Mouse (Mus musculus) lung, embryonic 15.5 days (tissue): ENCODE results near the gene Aff2. TPM values are rescaled to one million over a fixed set of nuclear protein-coding genes. Genes with fewer than 3 reads are reported as not detected.

ENCODE experiments used
- ATAC-seq: fragments of 200-750 bp; cut with Nextera tagmentation; 2 replicates; pipeline ENCODE4 v1.8.0; 2017; ENCODE audit warnings: moderate number of reproducible peaks, borderline replicate concordance; ENCODE audit not compliant: low FRiP score, low TSS enrichment; ENCODE audit errors: extremely low read depth
- H3K27ac ChIP-seq: fragments of 300-500 bp; sonication (generic); 2 replicates; pipeline ENCODE4 v1.5.1; 2015; ENCODE audit warnings: moderate library complexity, mild to moderate bottlenecking, inconsistent platforms
- H3K27me3 ChIP-seq: fragments of 300-500 bp; sonication (generic); 2 replicates; pipeline ENCODE4 v1.6.1; 2015; ENCODE audit warnings: inconsistent platforms
- H3K36me3 ChIP-seq: fragments of 300-500 bp; sonication (generic); 2 replicates; pipeline ENCODE4 v1.6.1; 2015; ENCODE audit warnings: inconsistent platforms
- H3K4me1 ChIP-seq: fragments of 300-500 bp; sonication (generic); 2 replicates; pipeline ENCODE4 v1.6.1; 2015; ENCODE audit warnings: inconsistent platforms
- H3K4me2 ChIP-seq: fragments of 300-500 bp; sonication (generic); 2 replicates; pipeline ENCODE4 v1.6.1; 2015; ENCODE audit warnings: inconsistent platforms, mild to moderate bottlenecking, moderate library complexity
- H3K4me3 ChIP-seq: fragments of 300-500 bp; sonication (generic); 2 replicates; pipeline ENCODE4 v1.5.1; 2015; ENCODE audit warnings: mild to moderate bottlenecking, inconsistent platforms
- H3K9ac ChIP-seq: fragments of 300-500 bp; sonication (generic); 2 replicates; pipeline ENCODE4 v1.6.1; 2015; ENCODE audit warnings: inconsistent platforms
- H3K9me3 ChIP-seq: fragments of 300-500 bp; sonication (generic); 2 replicates; pipeline ENCODE4 v1.6.1; 2016; ENCODE audit warnings: inconsistent platforms
- WGBS: fragments of 180-500 bp; shearing (Covaris S2); methylation state at CpG from one replicate; pipeline ENCODE4 v1.1.7; 2015; 5-methylcytosine and 5-hydroxymethylcytosine counted together
- polyA plus RNA-seq: library from polyadenylated mRNA; unstranded; fragments of >200 nt; fragmentation: Nextera tagmentation; extraction: Ambion mirVana; gene quantifications from 2 replicates; pipeline ENCODE4 v1.2.1, GENCODE M21; 2015

Gene Aff2
- 3.2 and 3.3 TPM in 2 replicates for polyA plus RNA-seq

DNA sequence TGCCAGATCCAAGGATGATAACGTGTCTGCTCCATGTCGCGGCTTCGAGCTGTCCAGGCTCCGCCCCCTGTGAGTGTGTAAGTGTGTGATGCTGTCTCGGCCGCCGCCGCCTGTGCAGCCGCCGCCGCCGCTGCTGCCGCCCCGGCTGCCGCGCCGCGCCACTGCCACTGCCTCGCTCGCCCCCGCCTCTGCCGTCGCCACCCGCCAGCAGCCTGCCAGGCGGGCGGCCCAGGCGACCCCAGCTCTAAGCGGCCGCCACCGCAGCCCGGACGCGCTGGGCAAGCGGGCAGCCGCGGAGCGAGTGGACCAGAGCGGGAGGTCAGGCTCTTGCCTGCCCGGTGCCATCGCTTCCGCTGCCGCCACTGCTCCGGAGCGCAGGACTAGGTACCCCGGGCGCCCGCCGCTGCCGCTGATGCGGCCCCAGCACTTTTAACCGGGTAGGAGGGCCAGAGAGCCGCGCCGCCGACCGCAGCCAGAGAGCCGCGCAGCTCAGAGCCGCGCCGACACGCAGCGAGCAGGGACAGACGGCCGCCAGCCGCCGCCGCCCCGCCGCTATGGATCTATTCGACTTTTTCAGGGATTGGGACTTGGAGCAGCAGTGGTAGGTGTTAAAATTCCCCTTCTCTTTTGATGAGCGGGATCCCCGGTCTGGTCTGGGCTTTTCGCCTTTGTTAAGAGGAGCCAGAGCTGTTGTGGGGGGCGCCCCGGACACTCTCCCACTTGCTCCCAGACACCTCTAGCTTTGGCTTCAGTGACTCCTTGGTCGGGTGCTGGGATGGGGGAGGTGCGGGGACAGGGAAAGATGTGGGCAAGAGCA is at the start of gene Aff2:
Gene Aff2, plus strand, starts transcription at position 57 of the 817 bp plus-strand sequence.
- peak within 1 kb of the TSS; percentile 38 for H3K9ac ChIP-seq

DNA sequence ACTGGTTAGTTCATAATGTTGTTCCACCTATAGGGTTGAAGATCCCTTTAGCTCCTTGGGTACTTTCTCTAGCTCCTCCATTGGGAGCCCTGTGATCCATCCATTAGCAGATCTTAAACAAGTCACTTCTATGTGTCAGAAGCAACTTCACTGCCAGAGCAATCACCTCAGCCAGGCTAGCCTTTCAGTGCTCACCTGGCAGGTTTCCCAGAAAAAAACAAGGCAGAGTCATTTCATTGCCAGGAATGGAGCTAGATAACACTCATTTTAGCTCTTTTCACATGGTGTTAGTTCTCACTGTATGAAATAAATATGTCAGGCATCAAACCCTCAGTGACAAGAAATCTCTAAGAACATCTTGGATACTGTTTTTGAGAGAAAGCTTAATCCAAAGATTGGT is 22.8 kb upstream of the Aff2 start:
- H3K9ac ChIP-seq, result no peak overlapping the region
- no peak overlapping the region for H3K4me3 ChIP-seq
- H3K27ac ChIP-seq, result no peak overlapping the region
- H3K27me3 ChIP-seq, result no peaks in the 10 kb centered on the region
- no peak overlapping the region for H3K4me2 ChIP-seq
- no peak for ATAC-seq
- no peaks in the 10 kb centered on the region for H3K36me3 ChIP-seq
- H3K9me3 ChIP-seq, result no peaks in the 10 kb centered on the region
- H3K4me1 ChIP-seq, result no peaks in the 10 kb centered on the region

More for the DNA sequence above, at the start of gene Aff2:
- Histone ChIP-seq H3K36me3 (no peaks in the 10 kb centered on the region), H3K4me1 (no peaks in the 10 kb centered on the region), H3K27ac (no peak within 1 kb of the TSS), H3K4me3 (peak within 1 kb of the TSS; percentile 53), H3K4me2 (peak within 1 kb of the TSS; percentile 64), H3K9me3 (no peaks in the 10 kb centered on the region), H3K27me3 (peaks cover 30% of the 10 kb centered on the region; the same call in 1 of the 2 replicates)
- ATAC-seq, result peak; percentile 90
- 11% methylated on average over 37 of the region's 79 CpGs for WGBS

DNA sequence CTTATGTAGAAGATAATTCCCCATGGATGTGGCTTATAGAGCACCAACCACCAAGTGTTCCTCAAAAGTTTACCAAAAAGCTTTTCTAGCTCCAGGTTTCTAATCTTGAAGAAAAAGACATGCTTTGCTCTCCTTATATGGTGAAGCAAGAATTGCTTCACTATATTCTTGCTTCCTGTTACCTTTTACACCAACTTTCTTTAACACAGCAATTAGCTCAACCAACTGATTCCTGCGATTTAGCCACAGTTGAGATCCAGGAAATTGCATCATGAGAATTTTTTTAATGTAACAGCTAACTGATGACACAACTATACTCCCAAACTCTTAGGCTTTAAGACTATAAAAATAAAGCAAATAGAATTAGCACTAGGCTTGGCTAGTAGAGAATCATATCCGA is 4.5 kb upstream of the Aff2 start:
- Histone ChIP-seq H3K9ac (no peak overlapping the region), H3K27me3 (peaks cover 18% of the 10 kb centered on the region; the same call in 1 of the 2 replicates), H3K4me3 (no peak overlapping the region), H3K4me2 (no peak overlapping the region), H3K4me1 (no peaks in the 10 kb centered on the region), H3K36me3 (no peaks in the 10 kb centered on the region), H3K27ac (no peak overlapping the region), H3K9me3 (no peaks in the 10 kb centered on the region)
- no peak for ATAC-seq
- 79% methylated on average over 2 of the region's 2 CpGs for WGBS

DNA sequence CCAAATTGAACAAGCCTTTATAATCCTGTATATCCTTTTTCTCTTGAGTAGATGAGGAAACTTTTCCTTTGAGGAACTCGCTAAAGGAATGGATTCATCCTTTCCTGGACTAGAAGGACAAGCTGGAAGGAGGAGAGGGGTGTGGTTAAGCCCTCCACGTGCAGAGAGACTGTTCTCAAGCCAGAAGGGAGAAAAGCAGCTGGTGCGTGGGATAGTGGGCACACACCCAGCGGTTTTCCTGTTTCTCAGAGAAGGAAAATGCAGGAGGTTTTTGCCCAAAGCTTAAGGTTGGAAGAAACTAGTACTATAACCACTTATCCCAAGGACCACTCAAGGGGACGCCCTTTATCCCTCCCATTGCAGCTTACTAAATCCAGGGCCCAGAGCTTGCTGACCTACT is 734 bp upstream of the Aff2 start:
- Histone ChIP-seq H3K9me3 (no peaks in the 10 kb centered on the region), H3K4me1 (no peaks in the 10 kb centered on the region), H3K27me3 (peaks cover 30% of the 10 kb centered on the region; the same call in 1 of the 2 replicates), H3K4me3 (no peak overlapping the region), H3K27ac (no peak overlapping the region), H3K4me2 (peak overlapping the region; percentile 64), H3K36me3 (no peaks in the 10 kb centered on the region), H3K9ac (no peak overlapping the region)
- no peak for ATAC-seq
- 33% methylated on average over 5 of the region's 5 CpGs for WGBS

DNA sequence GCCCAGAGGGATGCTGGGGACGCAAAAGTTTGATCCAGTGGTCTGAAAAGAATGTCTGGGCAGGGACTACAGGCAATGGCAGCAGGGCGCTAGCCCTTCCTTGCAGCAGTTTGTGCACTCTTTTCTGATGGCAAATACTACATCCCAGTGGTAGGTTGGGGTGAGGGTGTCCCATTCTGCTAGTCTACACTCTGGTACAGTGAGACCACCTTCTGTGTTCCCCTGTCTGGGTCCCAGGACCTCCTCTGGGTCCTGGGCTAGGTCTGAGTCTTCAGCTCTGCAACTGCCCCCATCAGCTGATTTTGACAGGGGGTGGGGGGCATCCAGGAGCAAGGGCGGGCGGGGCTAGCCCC is 233 bp upstream of the Aff2 start:
- Histone ChIP-seq H3K9me3 (no peaks in the 10 kb centered on the region), H3K36me3 (no peaks in the 10 kb centered on the region), H3K27me3 (peaks cover 30% of the 10 kb centered on the region; the same call in 1 of the 2 replicates), H3K4me3 (peak overlapping the region; percentile 53), H3K4me1 (no peaks in the 10 kb centered on the region), H3K27ac (no peak overlapping the region), H3K9ac (no peak overlapping the region), H3K4me2 (peak overlapping the region; percentile 64)
- ATAC-seq, result no peak; the same call in 1 of the 2 replicates
- WGBS, result 15% methylated on average over 4 of the region's 4 CpGs

DNA sequence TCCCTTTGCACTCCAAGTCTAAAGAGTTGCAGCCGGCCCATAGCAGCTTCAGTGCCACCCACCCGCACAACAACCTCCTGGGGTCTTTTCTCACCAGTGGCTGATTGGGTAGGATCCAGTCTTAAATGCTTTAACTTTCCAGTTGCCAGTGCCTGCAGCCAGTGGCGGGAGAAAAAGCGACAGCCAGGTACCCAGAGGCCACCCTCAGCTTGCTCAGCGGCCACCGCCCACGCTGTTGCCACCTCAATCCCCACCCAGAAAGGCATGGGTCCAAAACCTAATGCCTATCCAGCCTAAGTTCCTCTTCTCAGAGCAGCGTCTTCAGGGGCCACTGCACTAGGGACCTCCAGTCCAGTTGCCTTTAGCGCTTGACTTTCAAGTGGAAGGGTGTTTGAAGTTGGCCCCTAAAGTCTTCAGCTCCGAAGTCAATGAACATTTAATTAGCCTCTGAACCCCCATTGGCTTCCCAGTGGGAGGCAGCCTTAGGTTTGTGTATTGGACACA is 1.0 kb downstream of the Aff2 start:
- WGBS, result 16% methylated on average over 10 of the region's 10 CpGs
- Histone ChIP-seq H3K9me3 (no peaks in the 10 kb centered on the region), H3K36me3 (no peaks in the 10 kb centered on the region), H3K9ac (peak overlapping the region; percentile 38; the same call in 1 of the 2 replicates), H3K27ac (no peak overlapping the region), H3K4me1 (no peaks in the 10 kb centered on the region), H3K4me2 (peak overlapping the region; percentile 64), H3K27me3 (peaks cover 30% of the 10 kb centered on the region; the same call in 1 of the 2 replicates), H3K4me3 (peak overlapping the region; percentile 53)
- ATAC-seq, result no peak

DNA sequence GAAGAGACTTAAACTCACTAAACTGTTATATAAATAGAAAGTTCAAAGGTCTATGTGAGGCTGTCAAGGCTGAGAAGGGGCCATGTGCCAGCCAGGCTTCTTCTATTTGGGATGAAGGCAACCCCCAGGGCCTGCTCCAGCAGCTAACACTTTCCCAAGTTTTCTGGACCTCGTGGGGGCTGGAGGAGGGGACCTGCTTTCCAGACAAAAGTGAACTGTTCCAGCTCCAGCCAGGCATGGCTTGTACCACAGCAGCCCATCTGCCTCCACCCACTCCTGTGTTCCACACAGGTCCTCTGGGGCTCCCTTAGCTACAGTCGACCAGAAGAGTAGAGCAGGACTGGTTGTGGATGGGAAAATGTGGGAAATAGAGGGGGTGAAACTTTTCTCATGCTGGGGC is 4.1 kb downstream of the Aff2 start:
- Histone ChIP-seq H3K9me3 (no peaks in the 10 kb centered on the region), H3K27ac (no peak overlapping the region), H3K4me1 (no peaks in the 10 kb centered on the region), H3K4me2 (no peak overlapping the region), H3K9ac (no peak overlapping the region), H3K27me3 (peaks cover 26% of the 10 kb centered on the region; the same call in 1 of the 2 replicates), H3K4me3 (no peak overlapping the region), H3K36me3 (no peaks in the 10 kb centered on the region)
- WGBS, result 3% methylated on average over 2 of the region's 2 CpGs
- ATAC-seq, result peak; percentile 44; the same call in 1 of the 2 replicates

DNA sequence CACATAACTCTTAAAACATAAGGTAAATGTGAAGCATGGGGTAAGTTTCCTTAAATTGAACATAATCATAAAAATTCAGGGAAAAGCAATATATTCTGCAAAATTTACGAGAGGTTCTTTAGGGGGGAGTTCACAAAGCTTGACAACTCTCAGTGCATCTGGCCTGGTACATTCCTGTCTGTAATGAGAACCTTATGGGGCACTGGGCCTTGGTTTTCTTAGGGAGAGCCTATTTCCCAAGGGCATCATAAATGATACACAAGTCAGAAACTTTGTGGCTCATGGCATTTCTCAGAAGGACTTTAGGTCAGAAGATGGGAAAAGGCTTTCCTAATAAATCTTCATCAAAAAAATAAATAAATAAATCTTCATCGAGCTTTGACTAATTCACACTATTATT is 13.2 kb downstream of the Aff2 start:
- no peaks in the 10 kb centered on the region for H3K4me1 ChIP-seq
- WGBS, result 53% methylated on average over 2 of the region's 2 CpGs
- H3K27me3 ChIP-seq, result no peaks in the 10 kb centered on the region
- H3K9ac ChIP-seq, result no peak overlapping the region
- H3K27ac ChIP-seq, result no peak overlapping the region
- no peak overlapping the region for H3K4me3 ChIP-seq
- no peak overlapping the region for H3K4me2 ChIP-seq
- ATAC-seq, result no peak
- H3K9me3 ChIP-seq, result no peaks in the 10 kb centered on the region
- no peaks in the 10 kb centered on the region for H3K36me3 ChIP-seq

DNA sequence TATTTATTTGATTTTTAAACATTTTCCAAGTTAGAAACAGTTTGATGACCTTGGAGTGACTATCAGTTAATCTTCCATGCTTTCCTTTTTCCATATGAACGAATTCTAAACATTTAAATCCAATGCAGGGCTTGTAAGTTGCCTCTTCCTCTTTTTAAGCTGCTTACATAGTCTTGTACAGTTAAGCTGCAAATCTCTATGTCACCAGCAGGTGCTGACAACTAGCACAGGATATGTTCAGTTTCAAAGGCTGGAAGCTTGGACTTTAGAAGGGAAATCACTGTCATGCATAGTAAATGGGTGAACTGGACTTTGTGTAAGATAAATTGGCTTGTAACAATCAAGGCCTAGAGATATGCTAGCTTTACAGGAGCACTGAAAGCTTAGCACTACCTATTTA is 29.6 kb downstream of the Aff2 start:
- no peaks in the 10 kb centered on the region for H3K9me3 ChIP-seq
- H3K4me2 ChIP-seq, result no peak overlapping the region
- no peaks in the 10 kb centered on the region for H3K36me3 ChIP-seq
- H3K27me3 ChIP-seq, result no peaks in the 10 kb centered on the region
- H3K9ac ChIP-seq, result no peak overlapping the region
- no peak overlapping the region for H3K4me3 ChIP-seq
- 30% methylated on average over 1 of the region's 1 CpGs for WGBS
- no peaks in the 10 kb centered on the region for H3K4me1 ChIP-seq
- no peak overlapping the region for H3K27ac ChIP-seq
- ATAC-seq, result no peak

DNA sequence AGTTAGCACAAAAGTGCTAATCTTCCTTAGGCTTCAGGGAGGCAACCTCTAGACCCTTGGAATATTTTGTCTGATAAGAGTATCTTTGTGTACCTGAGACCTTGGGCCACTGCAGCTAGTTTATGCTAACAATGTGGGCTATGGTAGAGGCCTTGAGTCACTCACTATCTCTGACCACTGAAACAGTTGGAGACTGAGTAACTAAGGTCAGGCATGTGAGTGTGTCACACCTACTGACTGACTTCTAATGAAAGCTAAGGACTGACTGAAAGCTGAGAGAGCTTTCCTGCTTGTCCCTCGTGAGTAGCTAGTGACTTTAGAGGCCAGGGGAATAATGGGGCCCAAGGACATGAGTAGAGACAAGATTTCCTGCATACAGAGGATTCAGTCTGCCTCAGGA is 54.9 kb downstream of the Aff2 start:
- Histone ChIP-seq H3K4me1 (no peaks in the 10 kb centered on the region), H3K36me3 (no peaks in the 10 kb centered on the region), H3K9ac (no peak overlapping the region), H3K9me3 (no peaks in the 10 kb centered on the region), H3K27ac (no peak overlapping the region), H3K4me3 (no peak overlapping the region), H3K27me3 (no peaks in the 10 kb centered on the region), H3K4me2 (no peak overlapping the region)
- no peak for ATAC-seq
- WGBS, result 43% methylated on average over 1 of the region's 1 CpGs

DNA sequence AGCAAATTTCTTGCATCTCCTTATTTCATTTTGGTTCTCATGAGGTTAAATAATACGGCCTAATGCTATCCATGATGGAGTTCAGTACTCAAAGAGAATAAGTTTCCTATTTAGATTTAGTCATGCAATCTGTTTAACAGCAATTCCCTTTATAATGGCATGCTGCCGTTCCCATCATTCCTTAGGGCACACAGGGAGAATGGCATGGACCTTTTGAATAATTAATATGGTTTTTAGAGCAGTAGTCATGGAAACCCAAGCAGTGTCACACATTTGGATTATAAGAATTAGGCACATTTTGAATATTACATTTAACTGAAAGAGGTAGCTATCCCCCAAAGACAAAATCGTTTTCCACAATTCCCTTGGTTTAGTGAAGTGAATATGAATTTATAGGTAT is 78.3 kb downstream of the Aff2 start:
- Histone ChIP-seq H3K27ac (no peak overlapping the region), H3K27me3 (no peaks in the 10 kb centered on the region), H3K4me3 (no peak overlapping the region), H3K9me3 (no peaks in the 10 kb centered on the region), H3K36me3 (no peaks in the 10 kb centered on the region), H3K4me1 (no peaks in the 10 kb centered on the region), H3K9ac (no peak overlapping the region), H3K4me2 (no peak overlapping the region)
- no peak for ATAC-seq
- WGBS, result 75% methylated on average over 3 of the region's 3 CpGs

DNA sequence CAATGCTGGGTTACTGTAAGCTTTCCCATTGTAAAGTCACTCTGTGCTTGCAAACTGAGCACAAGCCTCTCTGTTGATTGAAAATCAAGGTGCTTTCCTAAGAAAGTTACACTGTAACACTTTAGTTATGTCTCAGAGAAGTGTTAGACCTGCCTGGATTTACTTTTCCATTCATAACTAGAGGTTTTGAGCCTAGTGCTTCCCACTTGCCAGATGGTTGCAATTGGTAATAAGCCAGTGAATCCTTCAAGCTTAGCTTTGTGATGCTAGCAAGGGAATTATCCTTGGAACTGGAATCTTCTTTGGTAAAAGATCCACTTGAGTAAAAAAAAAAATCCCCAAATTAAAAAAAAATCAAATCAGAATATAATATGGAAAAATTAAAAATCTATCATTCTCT is 81.8 kb downstream of the Aff2 start:
- no peak for ATAC-seq
- Histone ChIP-seq H3K4me2 (no peak overlapping the region), H3K9me3 (no peaks in the 10 kb centered on the region), H3K27me3 (no peaks in the 10 kb centered on the region), H3K27ac (no peak overlapping the region), H3K4me1 (no peaks in the 10 kb centered on the region), H3K9ac (no peak overlapping the region), H3K36me3 (no peaks in the 10 kb centered on the region), H3K4me3 (no peak overlapping the region)
